Mouse (Mus musculus): ENCODE data around the gene Slc5a11. TPM values are rescaled to one million over a fixed set of nuclear protein-coding genes. Genes with fewer than 3 reads are reported as not detected.

Slc5a11 gene
- polyA plus RNA-seq, 2 experiments, result 0.17 to 0.25 TPM

DNA sequence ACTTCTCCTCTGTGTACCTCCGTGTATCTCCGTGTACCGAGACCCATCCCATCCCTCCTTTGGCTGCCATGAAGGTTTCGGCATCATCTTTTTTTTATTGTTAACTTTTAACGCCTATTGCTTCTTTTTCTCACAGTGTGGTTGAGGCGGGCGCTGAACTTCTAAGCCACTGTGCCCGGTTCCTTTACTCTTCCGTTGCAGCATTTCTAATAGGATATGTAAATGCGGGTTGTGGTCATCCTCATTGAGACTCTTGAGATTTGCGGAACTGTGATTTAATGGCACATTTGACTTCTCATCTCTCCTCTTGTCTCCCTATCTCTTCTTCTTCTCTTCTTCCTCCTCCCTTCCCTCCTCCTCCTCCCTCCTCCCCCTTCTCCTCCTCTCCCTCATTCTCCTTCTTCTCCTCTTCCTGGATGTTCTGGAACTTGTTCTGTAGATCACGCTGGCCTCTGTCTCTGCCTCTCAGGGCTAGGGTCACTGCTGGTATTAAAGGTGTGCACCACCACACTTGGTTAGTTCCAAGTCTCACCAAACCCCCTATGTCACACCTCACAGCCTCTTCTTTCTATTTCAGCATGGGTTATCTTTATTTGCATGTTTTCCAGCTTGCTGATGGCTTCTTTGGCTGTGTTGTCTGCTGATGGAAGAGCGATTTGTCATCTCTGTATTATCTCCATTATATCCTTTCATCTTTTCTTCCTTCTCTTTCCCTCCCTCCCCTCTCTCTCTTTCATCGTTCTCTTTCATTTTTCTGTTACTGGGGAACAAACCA, 39.8 kb downstream of the Slc5a11 start:
- TF ChIP-seq EP300 (IDR thresholded peaks at IDR 0.05; ENCODE audit: low read depth) (no peak), CTCF (IDR thresholded peaks at IDR 0.05; ENCODE audit: low read depth) (no peak)

DNA sequence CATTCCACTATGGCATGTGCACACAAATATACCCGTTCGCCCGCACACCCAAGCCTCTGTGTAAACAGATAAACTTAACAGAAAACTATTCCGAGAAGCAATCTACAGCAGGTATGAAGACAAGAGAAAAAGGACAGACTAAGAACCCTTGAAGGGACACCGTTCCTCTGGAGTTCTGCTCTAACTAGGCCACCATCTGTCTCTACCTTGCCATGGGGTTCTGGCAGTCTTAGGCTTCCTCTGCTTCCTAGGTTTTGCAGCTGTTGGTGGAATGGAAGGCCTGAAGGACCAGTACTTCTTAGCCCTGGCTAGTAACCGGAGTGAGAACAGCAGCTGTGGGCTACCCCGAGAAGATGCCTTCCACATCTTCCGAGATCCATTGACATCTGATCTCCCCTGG, 43.5 kb downstream of the Slc5a11 start:
- no peak for ATAC-seq (ENCODE audit: insufficient read depth)
- H3K27me3 ChIP-seq (ENCODE audit: control insufficient read depth, insufficient read depth, low read length), result no peaks in the 10 kb centered on the region
- no peak for TF ChIP-seq EP300 (IDR thresholded peaks at IDR 0.05; ENCODE audit: low read depth)
- no peak for TF ChIP-seq CTCF (IDR thresholded peaks at IDR 0.05; ENCODE audit: low read depth)
- H3K9me3 ChIP-seq (ENCODE audit: control insufficient read depth, low read length), result no peaks in the 10 kb centered on the region
- H3K4me3 ChIP-seq (ENCODE audit: insufficient read depth in 1 of 2, low read depth in 2 of 2, low read length in 2 of 2), result no peak overlapping the region
- H3K4me2 ChIP-seq (ENCODE audit: low read depth), result no peak overlapping the region
- 64% methylated on average over 8 of the region's 8 CpGs for WGBS (ENCODE audit: insufficient replicate concordance)
- no peaks in the 10 kb centered on the region for H3K4me1 ChIP-seq (replicated peaks; ENCODE audit: control insufficient read depth in 2 of 2, insufficient read depth in 2 of 2, low read length in 1 of 2)
- no peak overlapping the region for H3K27ac ChIP-seq
- H3K9ac ChIP-seq (replicated peaks), result no peak overlapping the region
- DNase-seq (ENCODE audit: low read depth in 3 of 3, low spot score in 3 of 3), result no peak
- H3K36me3 ChIP-seq (replicated peaks; ENCODE audit: control insufficient read depth, insufficient read depth, low read depth), result no peaks in the 10 kb centered on the region

More for the DNA sequence above, 39.8 kb downstream of the Slc5a11 start:
- Histone ChIP-seq H3K4me1 (replicated peaks; ENCODE audit: control insufficient read depth in 2 of 2, insufficient read depth in 2 of 2, low read length in 1 of 2) (no peaks in the 10 kb centered on the region), H3K27me3 (ENCODE audit: control insufficient read depth, insufficient read depth, low read length) (no peaks in the 10 kb centered on the region), H3K4me3 (ENCODE audit: insufficient read depth in 1 of 2, low read depth in 2 of 2, low read length in 2 of 2) (no peak overlapping the region), H3K4me2 (ENCODE audit: low read depth) (no peak overlapping the region), H3K36me3 (replicated peaks; ENCODE audit: control insufficient read depth, insufficient read depth, low read depth) (no peaks in the 10 kb centered on the region), H3K9ac (replicated peaks) (no peak overlapping the region), H3K9me3 (ENCODE audit: control insufficient read depth, low read length) (no peaks in the 10 kb centered on the region), H3K27ac (no peak overlapping the region)
- ATAC-seq (ENCODE audit: insufficient read depth) (no peak), DNase-seq (ENCODE audit: low read depth in 3 of 3, low spot score in 3 of 3) (no peak)
- WGBS (ENCODE audit: insufficient replicate concordance), result 72% methylated on average over 14 of the region's 14 CpGs

DNA sequence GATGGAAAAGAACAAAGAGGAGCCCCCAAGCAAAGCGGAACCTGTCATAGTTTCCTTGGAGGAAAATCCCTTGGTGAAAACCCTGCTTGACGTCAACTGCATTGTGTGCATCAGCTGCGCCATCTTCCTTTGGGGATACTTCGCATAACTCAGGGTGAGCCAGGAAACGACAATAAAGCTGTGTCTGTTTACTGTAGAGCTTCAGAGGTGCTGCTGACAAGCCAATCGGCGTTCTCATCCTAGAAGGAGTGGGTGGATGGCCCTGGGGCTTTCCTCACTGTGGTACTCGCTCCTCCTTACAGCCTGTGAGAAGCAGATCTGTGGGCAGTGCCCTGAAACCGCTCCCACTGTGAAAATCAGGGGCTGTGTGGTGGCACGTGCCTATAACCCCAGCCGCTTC, 58.5 kb downstream of the Slc5a11 start:
- no peak overlapping the region for H3K27ac ChIP-seq
- ATAC-seq (ENCODE audit: insufficient read depth) (no peak), DNase-seq (ENCODE audit: low read depth in 3 of 3, low spot score in 3 of 3) (no peak)
- H3K4me1 ChIP-seq (replicated peaks; ENCODE audit: control insufficient read depth in 2 of 2, insufficient read depth in 2 of 2, low read length in 1 of 2), result no peaks in the 10 kb centered on the region
- WGBS (ENCODE audit: insufficient replicate concordance), result 66% methylated on average over 11 of the region's 11 CpGs
- no peaks in the 10 kb centered on the region for H3K27me3 ChIP-seq (ENCODE audit: control insufficient read depth, insufficient read depth, low read length)
- H3K36me3 ChIP-seq (replicated peaks; ENCODE audit: control insufficient read depth, insufficient read depth, low read depth), result no peaks in the 10 kb centered on the region
- H3K4me3 ChIP-seq (ENCODE audit: insufficient read depth in 1 of 2, low read depth in 2 of 2, low read length in 2 of 2), result no peak overlapping the region
- H3K9ac ChIP-seq (replicated peaks), result no peak overlapping the region
- TF ChIP-seq CTCF (IDR thresholded peaks at IDR 0.05; ENCODE audit: low read depth), result no peak
- TF ChIP-seq EP300 (IDR thresholded peaks at IDR 0.05; ENCODE audit: low read depth), result no peak
- H3K4me2 ChIP-seq (ENCODE audit: low read depth), result no peak overlapping the region
- no peaks in the 10 kb centered on the region for H3K9me3 ChIP-seq (ENCODE audit: control insufficient read depth, low read length)

DNA sequence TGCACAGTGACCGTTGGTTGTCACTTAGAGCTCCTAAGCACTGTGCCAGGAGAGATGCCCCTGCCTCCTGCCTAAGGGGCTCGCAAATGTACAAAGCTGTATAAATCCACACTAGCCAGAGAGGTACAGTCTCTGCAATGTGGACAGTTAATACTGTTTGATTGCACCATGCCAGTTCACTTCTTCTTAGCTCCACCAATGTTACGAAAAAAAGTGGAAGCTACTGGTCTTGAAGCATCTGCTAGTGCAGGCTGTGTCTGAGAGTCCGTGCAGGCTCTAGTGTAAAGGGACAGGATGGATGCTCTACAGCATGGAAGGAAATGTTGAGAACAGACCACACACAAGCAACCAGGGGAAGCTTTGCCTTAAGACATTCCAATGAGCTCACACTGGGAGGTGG, 62.0 kb downstream of the Slc5a11 start:
- no peak for ATAC-seq (ENCODE audit: insufficient read depth)
- H3K4me1 ChIP-seq (replicated peaks; ENCODE audit: control insufficient read depth in 2 of 2, insufficient read depth in 2 of 2, low read length in 1 of 2), result no peaks in the 10 kb centered on the region
- H3K4me2 ChIP-seq (ENCODE audit: low read depth), result no peak overlapping the region
- H3K36me3 ChIP-seq (replicated peaks; ENCODE audit: control insufficient read depth, insufficient read depth, low read depth), result peaks cover 6% of the 10 kb centered on the region
- no peak overlapping the region for H3K4me3 ChIP-seq (ENCODE audit: insufficient read depth in 1 of 2, low read depth in 2 of 2, low read length in 2 of 2)
- no peak overlapping the region for H3K9ac ChIP-seq (replicated peaks)
- WGBS (ENCODE audit: insufficient replicate concordance), result 80% methylated on average over 4 of the region's 4 CpGs
- TF ChIP-seq CTCF (IDR thresholded peaks at IDR 0.05; ENCODE audit: low read depth) (no peak), EP300 (IDR thresholded peaks at IDR 0.05; ENCODE audit: low read depth) (no peak)
- no peaks in the 10 kb centered on the region for H3K27me3 ChIP-seq (ENCODE audit: control insufficient read depth, insufficient read depth, low read length)
- H3K9me3 ChIP-seq (ENCODE audit: control insufficient read depth, low read length), result no peaks in the 10 kb centered on the region
- no peak overlapping the region for H3K27ac ChIP-seq
- no peak for DNase-seq (ENCODE audit: low read depth in 3 of 3, low spot score in 3 of 3)

DNA sequence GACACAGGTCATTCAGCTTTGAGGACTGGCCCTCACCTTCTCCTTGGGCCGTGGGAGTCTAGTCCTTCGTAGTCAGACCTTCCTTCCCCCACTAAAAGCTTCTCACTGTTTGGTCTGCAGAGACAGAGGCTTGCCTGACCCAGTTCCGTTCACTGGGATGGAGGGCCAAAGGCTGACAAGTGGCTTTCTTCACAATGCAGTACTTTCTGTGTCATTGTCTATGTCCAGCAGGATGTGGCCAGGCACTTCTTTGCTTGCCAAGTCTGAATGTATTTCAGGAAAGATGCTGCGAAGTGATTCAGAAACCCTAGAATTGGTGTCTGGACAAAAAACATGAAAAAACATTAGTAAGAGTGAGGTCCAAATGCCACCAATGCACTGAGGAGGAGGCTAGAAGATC, 65.2 kb downstream of the Slc5a11 start:
- Histone ChIP-seq H3K4me1 (replicated peaks; ENCODE audit: control insufficient read depth in 2 of 2, insufficient read depth in 2 of 2, low read length in 1 of 2) (no peaks in the 10 kb centered on the region), H3K4me3 (ENCODE audit: insufficient read depth in 1 of 2, low read depth in 2 of 2, low read length in 2 of 2) (no peak overlapping the region), H3K36me3 (replicated peaks; ENCODE audit: control insufficient read depth, insufficient read depth, low read depth) (peaks cover 6% of the 10 kb centered on the region), H3K27ac (no peak overlapping the region), H3K4me2 (ENCODE audit: low read depth) (no peak overlapping the region), H3K9me3 (ENCODE audit: control insufficient read depth, low read length) (no peaks in the 10 kb centered on the region), H3K9ac (replicated peaks) (no peak overlapping the region), H3K27me3 (ENCODE audit: control insufficient read depth, insufficient read depth, low read length) (no peaks in the 10 kb centered on the region)
- no peak for DNase-seq (ENCODE audit: low read depth in 3 of 3, low spot score in 3 of 3)
- ATAC-seq (ENCODE audit: insufficient read depth), result no peak
- WGBS (ENCODE audit: insufficient replicate concordance), result 88% methylated on average over 4 of the region's 4 CpGs
- TF ChIP-seq CTCF (IDR thresholded peaks at IDR 0.05; ENCODE audit: low read depth), result no peak
- no peak for TF ChIP-seq EP300 (IDR thresholded peaks at IDR 0.05; ENCODE audit: low read depth)

Data from liver, embryonic 14.5 days (tissue).